In the genomic region with DNA sequence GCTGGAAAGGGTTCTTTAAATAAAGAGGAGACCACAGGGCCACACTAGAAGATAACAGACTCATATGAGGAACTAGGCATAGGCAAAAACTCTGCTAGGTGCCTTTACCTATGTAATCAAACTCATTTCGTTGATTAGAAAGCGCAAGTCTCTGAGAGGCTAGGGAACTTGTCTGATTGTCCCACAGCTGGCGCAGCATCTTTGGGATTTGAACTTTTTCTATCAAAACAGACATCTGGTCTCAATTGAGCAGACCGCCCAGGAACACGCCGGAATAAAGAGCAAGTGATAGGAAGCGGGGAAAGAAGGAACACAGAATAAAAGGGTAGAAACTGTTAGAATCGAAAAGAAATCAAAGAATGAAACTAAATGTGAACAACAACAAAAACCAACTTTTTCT, we compare ENCODE assay signal across 20 mouse cellular contexts. TPM values are rescaled to one million over a fixed set of nuclear protein-coding genes. Genes with fewer than 3 reads are reported as not detected.
DNase-seq lines count a peak whose midpoint lies in the region; ATAC-seq and TF ChIP-seq lines count a peak whose summit lies in the region.
"Had no signal": no experiment of that assay in that cellular context is flagged by ENCODE, and none has a peak within 500 bp of the region (broad histone marks: within the 10 kb centered on the region; RNA-seq: fewer than 3 reads in every experiment).

No protein-coding gene starts in this region.

- TF ChIP-seq RAD21 in MEL (IDR thresholded peaks at IDR 0.05; ENCODE audit: low read depth, low read length): no peak

- H3K4me2 ChIP-seq in embryonic facial prominence, embryonic 11.5 days (ENCODE audit: low read depth, low read length): no peak overlapping the region
- no peak overlapping the region for H3K4me2 ChIP-seq in midbrain, embryonic 13.5 days (replicated peaks)
- H3K4me2 ChIP-seq: forebrain, embryonic 15.5 days; heart, embryonic 12.5 days; liver, embryonic 12.5 days had no signal

- DNase-seq in heart, embryonic 10.5 days (ENCODE audit: low spot score): no peak
- DNase-seq in heart, postnatal 25 days (ENCODE audit: low spot score): no peak
- DNase-seq in MEL (ENCODE audit: low read depth, low spot score): peak; percentile 32
- DNase-seq in embryonic facial prominence, embryonic 11.5 days (ENCODE audit: low spot score): peak; percentile 73
- no peak for DNase-seq in thymus, postnatal 0 days (ENCODE audit: low spot score)
- no peak for DNase-seq in thymus, postnatal 36 days
- DNase-seq: adrenal gland, adult 2 months; heart, postnatal 14 days; kidney, adult 8-10 months; kidney, postnatal 25 days; left cerebral cortex, postnatal 4 days; lung, adult 2 months; lung, postnatal 36 days; right cerebral cortex, adult 18-20 months; thymus, postnatal 25 days had no signal

- H3K9ac ChIP-seq in MEL (ENCODE audit: control insufficient read depth, low read depth, low read length, poor library complexity, severe bottlenecking): no peak overlapping the region
- no peak overlapping the region for H3K9ac ChIP-seq in embryonic facial prominence, embryonic 11.5 days (replicated peaks; ENCODE audit: low read length)
- no peak overlapping the region for H3K9ac ChIP-seq in midbrain, embryonic 13.5 days (replicated peaks)
- H3K9ac ChIP-seq: forebrain, embryonic 15.5 days; heart, embryonic 12.5 days; liver, embryonic 12.5 days had no signal

- no peak overlapping the region for H3K4me3 ChIP-seq in heart, embryonic 10.5 days
- no peak overlapping the region for H3K4me3 ChIP-seq in MEL (ENCODE audit: control insufficient read depth in 1 of 2, insufficient read depth in 1 of 2, low read depth in 2 of 2, low read length in 2 of 2)
- H3K4me3 ChIP-seq in embryonic facial prominence, embryonic 11.5 days (ENCODE audit: low read depth, low read length): no peak overlapping the region
- H3K4me3 ChIP-seq in midbrain, embryonic 13.5 days (replicated peaks): no peak overlapping the region
- H3K4me3 ChIP-seq: forebrain, embryonic 15.5 days; heart, embryonic 12.5 days; liver, embryonic 12.5 days had no signal

- no peak for TF ChIP-seq CTCF in MEL (IDR thresholded peaks at IDR 0.05 in 2 of 3, conservative IDR thresholded peaks at IDR 0.05 in 1 of 3; ENCODE audit: control insufficient read depth in 1 of 3, insufficient read depth in 1 of 3, low read depth in 2 of 3, low read length in 3 of 3, poor library complexity in 1 of 3, severe bottlenecking in 1 of 3)

- H3K27ac ChIP-seq in heart, embryonic 10.5 days: peak overlapping the region; percentile 87; the same call in 1 of the 2 replicates
- H3K27ac ChIP-seq in MEL (ENCODE audit: control insufficient read depth, low read depth, low read length): no peak overlapping the region
- no peak overlapping the region for H3K27ac ChIP-seq in embryonic facial prominence, embryonic 11.5 days (replicated peaks; ENCODE audit: low read depth, low read length)
- H3K27ac ChIP-seq in midbrain, embryonic 13.5 days: peak overlapping the region; percentile 98; the same call in 1 of the 2 replicates
- H3K27ac ChIP-seq: liver, embryonic 12.5 days had no signal

- no peak for TF ChIP-seq POLR2A in MEL (IDR thresholded peaks at IDR 0.05; ENCODE audit: control insufficient read depth in 1 of 2, insufficient read depth in 1 of 2, low read depth in 1 of 2, low read length in 2 of 2, poor library complexity in 1 of 2)

- no peak for TF ChIP-seq EP300 in MEL (IDR thresholded peaks at IDR 0.05; ENCODE audit: low read depth in 1 of 2, low read length in 2 of 2)

- intact Hi-C loops in heart, postnatal 25 days (cut with DNase I): loop anchor here (2.0 to 5.0 kb wide), 4 partner anchors 39 to 401 kb away; partner anchors contain the start of gene Maml3

- ATAC-seq in embryonic facial prominence, embryonic 11.5 days (replicated peaks; ENCODE audit: insufficient number of reproducible peaks, low FRiP score, low TSS enrichment, low read depth): no peak
- ATAC-seq in midbrain, embryonic 13.5 days: no peak
- ATAC-seq: forebrain, embryonic 15.5 days; liver, embryonic 12.5 days had no signal

- H3K79me2 ChIP-seq in MEL (ENCODE audit: control insufficient read depth, insufficient read depth, low read length, poor library complexity): no peaks in the 10 kb centered on the region

- H3K4me1 ChIP-seq in heart, embryonic 10.5 days: peaks cover 30% of the 10 kb centered on the region
- peaks cover 0 to 3% of the 10 kb centered on the region in 2 experiments; a peak in 1 of 4 replicates for H3K4me1 ChIP-seq in MEL (ENCODE audit: control insufficient read depth in 1 of 2, insufficient read depth in 2 of 2, low read length in 2 of 2)
- H3K4me1 ChIP-seq in embryonic facial prominence, embryonic 11.5 days (ENCODE audit: control insufficient read depth, insufficient read depth, low read length): peaks cover 3% of the 10 kb centered on the region; the same call in 1 of the 2 replicates
- peaks cover 35% of the 10 kb centered on the region for H3K4me1 ChIP-seq in midbrain, embryonic 13.5 days (replicated peaks)

- no peaks in the 10 kb centered on the region for H3K36me3 ChIP-seq in heart, embryonic 10.5 days
- H3K36me3 ChIP-seq in MEL (ENCODE audit: control insufficient read depth in 1 of 2, insufficient read depth in 2 of 2, low read length in 2 of 2): no peaks in the 10 kb centered on the region
- H3K36me3 ChIP-seq in embryonic facial prominence, embryonic 11.5 days (replicated peaks; ENCODE audit: control insufficient read depth, insufficient read depth, low read depth, low read length): no peaks in the 10 kb centered on the region
- no peaks in the 10 kb centered on the region for H3K36me3 ChIP-seq in midbrain, embryonic 13.5 days
- H3K36me3 ChIP-seq: forebrain, embryonic 15.5 days; heart, embryonic 12.5 days; liver, embryonic 12.5 days had no signal

- no peaks in the 10 kb centered on the region for H3K27me3 ChIP-seq in heart, embryonic 10.5 days (ENCODE audit: insufficient read depth, poor library complexity, severe bottlenecking)
- no peaks in the 10 kb centered on the region for H3K27me3 ChIP-seq in MEL (ENCODE audit: control insufficient read depth in 1 of 2, insufficient read depth in 2 of 2, low read length in 2 of 2)
- no peaks in the 10 kb centered on the region for H3K27me3 ChIP-seq in embryonic facial prominence, embryonic 11.5 days (ENCODE audit: control insufficient read depth, insufficient read depth, low read length)
- no peaks in the 10 kb centered on the region for H3K27me3 ChIP-seq in midbrain, embryonic 13.5 days
- H3K27me3 ChIP-seq: forebrain, embryonic 15.5 days; heart, embryonic 12.5 days had no signal

- WGBS in heart, embryonic 10.5 days: 78% methylated on average over 8 of the region's 8 CpGs
- 39% methylated on average over 8 of the region's 8 CpGs for WGBS in embryonic facial prominence, embryonic 11.5 days
- 92% methylated on average over 8 of the region's 8 CpGs for WGBS in midbrain, embryonic 13.5 days

- H3K9me3 ChIP-seq in heart, embryonic 10.5 days: no peaks in the 10 kb centered on the region
- H3K9me3 ChIP-seq in MEL (replicated peaks; ENCODE audit: insufficient read depth, low read length): no peaks in the 10 kb centered on the region
- no peaks in the 10 kb centered on the region for H3K9me3 ChIP-seq in embryonic facial prominence, embryonic 11.5 days (replicated peaks; ENCODE audit: control insufficient read depth, low read length)
- H3K9me3 ChIP-seq in midbrain, embryonic 13.5 days: no peaks in the 10 kb centered on the region; the same call in 1 of the 2 replicates
- H3K9me3 ChIP-seq: forebrain, embryonic 15.5 days; heart, embryonic 12.5 days; liver, embryonic 12.5 days had no signal

TF ChIP-seq in MEL, 35 proteins besides CTCF, POLR2A, EP300 and RAD21:
- TF ChIP-seq MYC (IDR thresholded peaks at IDR 0.05; ENCODE audit: low read depth, low read length) (no peak), POLR2AphosphoS2 (IDR thresholded peaks at IDR 0.05; ENCODE audit: low read length) (no peak), RCOR1 (IDR thresholded peaks at IDR 0.05; ENCODE audit: low read depth, low read length) (0 out of 2 replicates have a peak, but pooled peaks have one; percentile 22)
TF ChIP-seq in MEL: peak in this region for 1.

RNA-seq across cellular contexts. Expression of gene Mgst2, which starts 43.3 kb away (rescaled TPM):
- polyA plus RNA-seq in heart, embryonic 10.5 days (2016; fragmentation: Nextera tagmentation; extraction: Ambion mirVana): 1.1 and 4.1 TPM in 2 replicates
- under 1 TPM; 0.48 to 0.60 TPM for total RNA-seq in heart, postnatal 25 days (2021)
- total RNA-seq in MEL (2012; rRNA removed): 0.69 and 1.0 TPM in 2 replicates
- 1 to 10 TPM in 1 of 2 experiments, not detected in 1; 3.1 TPM for polyA plus RNA-seq in MEL (2012; ENCODE audit: insufficient read depth in 1 of 2, insufficient read length in 2 of 2, low read depth in 1 of 2, low replicate concordance in 2 of 2, missing spikeins in 1 of 2)
- 0.81 and 0.90 TPM in 2 replicates for polyA plus RNA-seq in embryonic facial prominence, embryonic 11.5 days (2014; fragmentation: Nextera tagmentation; extraction: Ambion mirVana)
- 0.44 and 1.1 TPM in 2 replicates for polyA plus RNA-seq in midbrain, embryonic 13.5 days (2015; fragmentation: Nextera tagmentation; extraction: Ambion mirVana)
- polyA plus RNA-seq in thymus, postnatal 0 days (2015; fragmentation: Nextera tagmentation; extraction: Ambion mirVana): 153 and 179 TPM in 2 replicates
- total RNA-seq: left cerebral cortex, adult 18-20 months had no signal

Comparison
In these comparisons a context has a peak if more than half of its experiments do, and no peak if none do; other contexts are left out.
1. DNase-seq: peak in MEL (single experiment) and embryonic facial prominence, embryonic 11.5 days (single experiment); none in heart, embryonic 10.5 days (single experiment), heart, postnatal 25 days (single experiment), thymus, postnatal 0 days (single experiment) and thymus, postnatal 36 days (0 of 2).
2. H3K27ac ChIP-seq: peak in heart, embryonic 10.5 days (single experiment) and midbrain, embryonic 13.5 days (single experiment); none in MEL (single experiment) and embryonic facial prominence, embryonic 11.5 days (single experiment).
3. RNA of gene Mgst2, which starts 43.3 kb away (polyA plus RNA-seq): 153 to 179 TPM in thymus, postnatal 0 days; 1.1 to 4.1 TPM in heart, embryonic 10.5 days, 3.1 TPM in MEL, 0.81 to 0.90 TPM in embryonic facial prominence, embryonic 11.5 days and 0.44 to 1.1 TPM in midbrain, embryonic 13.5 days; every median in the first group is over 10 times any median in the second.